Mouse (Mus musculus): Measurements from ENCODE around the gene Lima1. TPM values are rescaled to one million over a fixed set of nuclear protein-coding genes. Genes with fewer than 3 reads are reported as not detected.
"Not testable (repeated sequence)": the region's sequence is repeated elsewhere in the genome, so short reads cannot be mapped to it uniquely, and the experiment has no call there.

The Lima1 gene
- polyA plus RNA-seq, 1 experiment from 2014 or later = 13.5 TPM

GRCm38 (mm10) chr15:99828061-99828460 lies 47.2 kb downstream of the Lima1 start:
- ATAC-seq (ENCODE audit: low FRiP score, low read depth) = no peak
- Histone ChIP-seq H3K27ac (replicated peaks) (no peak overlapping the region), H3K9me3 (no peaks in the 10 kb centered on the region), H3K4me2 (no peak overlapping the region), H3K4me1 (replicated peaks) (no peaks in the 10 kb centered on the region), H3K27me3 (no peaks in the 10 kb centered on the region), H3K9ac (no peak overlapping the region), H3K4me3 (no peak overlapping the region), H3K36me3 (no peaks in the 10 kb centered on the region)
- 76% methylated on average over 2 of the region's 2 CpGs for WGBS

GRCm38 (mm10) chr15:99826210-99826888 lies 48.9 kb downstream of the Lima1 start:
- Histone ChIP-seq H3K36me3 (no peaks in the 10 kb centered on the region), H3K27me3 (no peaks in the 10 kb centered on the region), H3K4me1 (replicated peaks) (no peaks in the 10 kb centered on the region), H3K27ac (replicated peaks) (no peak overlapping the region), H3K9ac (no peak overlapping the region), H3K4me2 (no peak overlapping the region), H3K4me3 (no peak overlapping the region), H3K9me3 (no peaks in the 10 kb centered on the region)
- WGBS = 57% methylated on average over 8 of the region's 8 CpGs
- no peak for ATAC-seq (ENCODE audit: low FRiP score, low read depth)

GRCm38 (mm10) chr15:99825211-99825610 lies 50.0 kb downstream of the Lima1 start:
- Histone ChIP-seq H3K4me3 (no peak overlapping the region), H3K4me2 (no peak overlapping the region), H3K27me3 (no peaks in the 10 kb centered on the region), H3K9ac (no peak overlapping the region), H3K9me3 (no peaks in the 10 kb centered on the region), H3K36me3 (no peaks in the 10 kb centered on the region), H3K4me1 (replicated peaks) (no peaks in the 10 kb centered on the region), H3K27ac (replicated peaks) (no peak overlapping the region)
- ATAC-seq (ENCODE audit: low FRiP score, low read depth) = no peak
- WGBS = 88% methylated on average over 3 of the region's 3 CpGs

- H3K27ac ChIP-seq (replicated peaks) = no peak overlapping the region
- no peak for ATAC-seq (ENCODE audit: low FRiP score, low read depth)
Measured at GRCm38 (mm10) chr15:99823322-99823898, 51.8 kb downstream of the Lima1 start.

GRCm38 (mm10) chr15:99822501-99822900 lies 52.8 kb downstream of the Lima1 start:
- H3K4me1 ChIP-seq (replicated peaks) = peaks cover 23% of the 10 kb centered on the region
- H3K27ac ChIP-seq (replicated peaks); H3K27me3 ChIP-seq; H3K4me2 ChIP-seq; H3K9ac ChIP-seq; H3K36me3 ChIP-seq; H3K9me3 ChIP-seq; ATAC-seq (ENCODE audit: low FRiP score, low read depth); H3K4me3 ChIP-seq: not testable (repeated sequence)
- 76% methylated on average over 13 of the region's 13 CpGs for WGBS

More at GRCm38 (mm10) chr15:99823322-99823898, 51.8 kb downstream of the Lima1 start:
- no peaks in the 10 kb centered on the region for H3K36me3 ChIP-seq
- H3K4me3 ChIP-seq = no peak overlapping the region
- H3K9me3 ChIP-seq = no peaks in the 10 kb centered on the region
- WGBS = 77% methylated on average over 8 of the region's 8 CpGs
- H3K4me2 ChIP-seq = no peak overlapping the region
- H3K4me1 ChIP-seq (replicated peaks) = peaks cover 17% of the 10 kb centered on the region
- H3K9ac ChIP-seq = no peak overlapping the region
- H3K27me3 ChIP-seq = no peaks in the 10 kb centered on the region

GRCm38 (mm10) chr15:99819621-99820279 lies 55.5 kb downstream of the Lima1 start:
- peak overlapping the region; percentile 76 for H3K27ac ChIP-seq (replicated peaks)
- H3K27me3 ChIP-seq = no peaks in the 10 kb centered on the region
- H3K4me1 ChIP-seq (replicated peaks) = peaks cover 27% of the 10 kb centered on the region
- H3K4me3 ChIP-seq = peak overlapping the region; percentile 27
- 0 out of 2 replicates have a peak overlapping the region, but pooled peaks have one; percentile 0 for H3K9ac ChIP-seq
- no peaks in the 10 kb centered on the region for H3K9me3 ChIP-seq
- WGBS = 69% methylated on average over 14 of the region's 14 CpGs
- no peaks in the 10 kb centered on the region for H3K36me3 ChIP-seq
- H3K4me2 ChIP-seq = peak overlapping the region; percentile 31
- ATAC-seq (ENCODE audit: low FRiP score, low read depth) = no peak

GRCm38 (mm10) chr15:99819109-99819440 lies 56.2 kb downstream of the Lima1 start:
- Histone ChIP-seq H3K27me3 (no peaks in the 10 kb centered on the region), H3K4me1 (replicated peaks) (peaks cover 27% of the 10 kb centered on the region), H3K9ac (peak overlapping the region; percentile 3; the same call in 1 of the 2 replicates), H3K27ac (replicated peaks) (peak overlapping the region; percentile 76), H3K9me3 (no peaks in the 10 kb centered on the region), H3K36me3 (no peaks in the 10 kb centered on the region), H3K4me3 (peak overlapping the region; percentile 27), H3K4me2 (peak overlapping the region; percentile 31)
- WGBS = 25% methylated on average over 6 of the region's 6 CpGs
- no peak for ATAC-seq (ENCODE audit: low FRiP score, low read depth)

GRCm38 (mm10) chr15:99818321-99819108 lies 56.7 kb downstream of the Lima1 start:
- 14% methylated on average over 13 of the region's 13 CpGs for WGBS
- Histone ChIP-seq H3K9me3 (no peaks in the 10 kb centered on the region), H3K4me1 (replicated peaks) (peaks cover 27% of the 10 kb centered on the region), H3K27me3 (no peaks in the 10 kb centered on the region), H3K27ac (replicated peaks) (peak overlapping the region; percentile 76), H3K4me3 (peak overlapping the region; percentile 27), H3K4me2 (peak overlapping the region; percentile 31), H3K36me3 (no peaks in the 10 kb centered on the region), H3K9ac (peak overlapping the region; percentile 3; the same call in 1 of the 2 replicates)
- ATAC-seq (ENCODE audit: low FRiP score, low read depth) = peak; percentile 75; the same call in 1 of the 2 replicates

- 36% methylated on average over 8 of the region's 8 CpGs for WGBS
- no peaks in the 10 kb centered on the region for H3K9me3 ChIP-seq
- H3K27me3 ChIP-seq = no peaks in the 10 kb centered on the region
- H3K4me3 ChIP-seq = no peak overlapping the region
- H3K9ac ChIP-seq = no peak overlapping the region
- no peak for ATAC-seq (ENCODE audit: low FRiP score, low read depth)
- no peaks in the 10 kb centered on the region for H3K36me3 ChIP-seq
- H3K4me2 ChIP-seq = peak overlapping the region; percentile 31
- H3K27ac ChIP-seq (replicated peaks) = peak overlapping the region; percentile 76
- peaks cover 27% of the 10 kb centered on the region for H3K4me1 ChIP-seq (replicated peaks)
Measured at GRCm38 (mm10) chr15:99817343-99818235, 57.7 kb downstream of the Lima1 start.

- Histone ChIP-seq H3K27me3 (no peaks in the 10 kb centered on the region), H3K9me3 (no peaks in the 10 kb centered on the region), H3K36me3 (no peaks in the 10 kb centered on the region), H3K27ac (replicated peaks) (no peak overlapping the region), H3K4me3 (no peak overlapping the region), H3K4me2 (no peak overlapping the region), H3K9ac (no peak overlapping the region), H3K4me1 (replicated peaks) (peaks cover 27% of the 10 kb centered on the region)
- 99% methylated on average over 4 of the region's 4 CpGs for WGBS
- no peak for ATAC-seq (ENCODE audit: low FRiP score, low read depth)
Measured at GRCm38 (mm10) chr15:99815999-99816398, 59.3 kb downstream of the Lima1 start.

GRCm38 (mm10) chr15:99814554-99815260 lies 60.5 kb downstream of the Lima1 start:
- Histone ChIP-seq H3K36me3 (no peaks in the 10 kb centered on the region), H3K4me1 (replicated peaks) (peaks cover 22% of the 10 kb centered on the region), H3K9me3 (no peaks in the 10 kb centered on the region), H3K27ac (replicated peaks) (no peak overlapping the region), H3K9ac (no peak overlapping the region), H3K4me3 (no peak overlapping the region), H3K27me3 (no peaks in the 10 kb centered on the region), H3K4me2 (no peak overlapping the region)
- ATAC-seq (ENCODE audit: low FRiP score, low read depth) = no peak
- WGBS = 86% methylated on average over 24 of the region's 24 CpGs
